Mouse (Mus musculus): ENCODE measurements around the gene Simc1. TPM values are rescaled to one million over a fixed set of nuclear protein-coding genes. Genes with fewer than 3 reads are reported as not detected.
A peak's percentile ranks its signal among the peaks of the same experiment; 100 is the strongest.

The Simc1 gene
- polyA plus RNA-seq, 1 experiment from 2014 or later, result 15.6 TPM

- no peaks in the 10 kb centered on the region for H3K9me3 ChIP-seq (replicated peaks)
- ATAC-seq (replicated peaks; ENCODE audit: low FRiP score), result no peak
- H3K27me3 ChIP-seq, result no peaks in the 10 kb centered on the region
- no peak overlapping the region for H3K27ac ChIP-seq
- peak overlapping the region; percentile 84 for H3K4me2 ChIP-seq
- H3K4me1 ChIP-seq, result peaks cover 29% of the 10 kb centered on the region
- peaks cover 46% of the 10 kb centered on the region for H3K36me3 ChIP-seq
- WGBS, result 91% methylated on average over 8 of the region's 8 CpGs
- H3K4me3 ChIP-seq (replicated peaks), result peak overlapping the region; percentile 83
- H3K9ac ChIP-seq, result no peak overlapping the region
These were observed 88.3 kb downstream of the Simc1 start for GRCm38 (mm10) chr13:54591776-54592356.

- H3K9ac ChIP-seq, result no peak overlapping the region
- ATAC-seq (replicated peaks; ENCODE audit: low FRiP score), result no peak
- peaks cover 24% of the 10 kb centered on the region for H3K4me1 ChIP-seq
- no peak overlapping the region for H3K4me3 ChIP-seq (replicated peaks)
- no peaks in the 10 kb centered on the region for H3K9me3 ChIP-seq (replicated peaks)
- H3K27me3 ChIP-seq, result no peaks in the 10 kb centered on the region
- peaks cover 40% of the 10 kb centered on the region for H3K36me3 ChIP-seq
- no peak overlapping the region for H3K4me2 ChIP-seq
- 96% methylated on average over 11 of the region's 11 CpGs for WGBS
- no peak overlapping the region for H3K27ac ChIP-seq
These were observed 90.0 kb downstream of the Simc1 start for GRCm38 (mm10) chr13:54593617-54594016.

- no peak for ATAC-seq (replicated peaks; ENCODE audit: low FRiP score)
- Histone ChIP-seq H3K27me3 (no peaks in the 10 kb centered on the region), H3K9me3 (replicated peaks) (no peaks in the 10 kb centered on the region), H3K4me1 (peaks cover 11% of the 10 kb centered on the region), H3K4me3 (replicated peaks) (no peak overlapping the region), H3K9ac (no peak overlapping the region), H3K27ac (no peak overlapping the region), H3K4me2 (no peak overlapping the region), H3K36me3 (peaks cover 50% of the 10 kb centered on the region)
- WGBS, result 87% methylated on average over 8 of the region's 8 CpGs
These were observed 92.6 kb downstream of the Simc1 start for GRCm38 (mm10) chr13:54596107-54596690.

GRCm38 (mm10) chr13:54596870-54597269, 93.3 kb downstream of the Simc1 start:
- H3K27me3 ChIP-seq, result no peaks in the 10 kb centered on the region
- H3K4me2 ChIP-seq, result no peak overlapping the region
- no peak for ATAC-seq (replicated peaks; ENCODE audit: low FRiP score)
- no peak overlapping the region for H3K27ac ChIP-seq
- H3K36me3 ChIP-seq, result peaks cover 50% of the 10 kb centered on the region
- WGBS, result 54% methylated on average over 5 of the region's 5 CpGs
- peaks cover 5% of the 10 kb centered on the region for H3K4me1 ChIP-seq
- H3K9ac ChIP-seq, result no peak overlapping the region; the same call in 1 of the 2 replicates
- no peaks in the 10 kb centered on the region for H3K9me3 ChIP-seq (replicated peaks)
- H3K4me3 ChIP-seq (replicated peaks), result no peak overlapping the region

- ATAC-seq (replicated peaks; ENCODE audit: low FRiP score), result no peak
- 94% methylated on average over 12 of the region's 12 CpGs for WGBS
- H3K4me2 ChIP-seq, result no peak overlapping the region
- H3K9me3 ChIP-seq (replicated peaks), result no peaks in the 10 kb centered on the region
- H3K27ac ChIP-seq, result no peak overlapping the region
- no peak overlapping the region for H3K9ac ChIP-seq
- peaks cover 4% of the 10 kb centered on the region for H3K4me1 ChIP-seq
- no peaks in the 10 kb centered on the region for H3K27me3 ChIP-seq
- H3K4me3 ChIP-seq (replicated peaks), result no peak overlapping the region
- peaks cover 38% of the 10 kb centered on the region for H3K36me3 ChIP-seq
These were observed 95.1 kb downstream of the Simc1 start for GRCm38 (mm10) chr13:54598622-54599143.

Small RNA genes lying within 50 kb of the gene (microRNA-seq; reads per million reads assigned to microRNA genes)
- gene Gm24195, result not detected

Other genes starting within 250 kb of the Simc1 start
- gene Cplx2, start 132.4 kb upstream of the Simc1 start, polyA plus RNA-seq (2015; fragmentation: Nextera tagmentation; extraction: Ambion mirVana), result 4.0 and 5.3 TPM in 2 replicates
- 118 and 129 TPM in 2 replicates for gene Thoc3, start 34.9 kb upstream of the Simc1 start, polyA plus RNA-seq (2015; fragmentation: Nextera tagmentation; extraction: Ambion mirVana)
- 151 and 162 TPM in 2 replicates for gene 4833439L19Rik, start 61.7 kb downstream of the Simc1 start, polyA plus RNA-seq (2015; fragmentation: Nextera tagmentation; extraction: Ambion mirVana)
- gene Arl10, start 71.2 kb downstream of the Simc1 start, polyA plus RNA-seq (2015; fragmentation: Nextera tagmentation; extraction: Ambion mirVana), result 34.0 and 36.1 TPM in 2 replicates
- 90.2 and 95.5 TPM in 2 replicates for gene Nop16, start 86.3 kb downstream of the Simc1 start, polyA plus RNA-seq (2015; fragmentation: Nextera tagmentation; extraction: Ambion mirVana)
- 205 and 219 TPM in 2 replicates for gene Higd2a, start 86.4 kb downstream of the Simc1 start, polyA plus RNA-seq (2015; fragmentation: Nextera tagmentation; extraction: Ambion mirVana)
- gene Cltb, start 107.6 kb downstream of the Simc1 start, polyA plus RNA-seq (2015; fragmentation: Nextera tagmentation; extraction: Ambion mirVana), result 44.8 and 45.6 TPM in 2 replicates
- gene Faf2, start 118.0 kb downstream of the Simc1 start, polyA plus RNA-seq (2015; fragmentation: Nextera tagmentation; extraction: Ambion mirVana), result 77.2 and 77.4 TPM in 2 replicates
- 78.5 and 83.8 TPM in 2 replicates for gene Rnf44, start 190.1 kb downstream of the Simc1 start, polyA plus RNA-seq (2015; fragmentation: Nextera tagmentation; extraction: Ambion mirVana)
- 5.4 TPM in 2 replicates for gene Cdhr2, start 197.7 kb downstream of the Simc1 start, polyA plus RNA-seq (2015; fragmentation: Nextera tagmentation; extraction: Ambion mirVana)
- 0.14 and 0.27 TPM in 2 replicates for gene Gprin1, start 246.1 kb downstream of the Simc1 start, polyA plus RNA-seq (2015; fragmentation: Nextera tagmentation; extraction: Ambion mirVana)

Data from kidney, embryonic 15.5 days (tissue).